Mouse (Mus musculus) MEL (cell line): ENCODE measurements at regions not wholly inside any gene's neighbourhood (a gene's known extent, or its start where the extent isn't known, plus 50 kb on each side); places are given as distances from the start of the nearest gene placed in this dataset.

ENCODE experiments used
- DNase-seq: peaks from one replicate; pipeline ENCODE4 v3.0.0; 2011; ENCODE audit warnings: low read depth, low spot score
- H3K27ac ChIP-seq: 2 replicates; pipeline ENCODE4 v1.5.1; 2012; ENCODE audit warnings: low read depth, mild to moderate bottlenecking, control low read depth, low read length, moderate library complexity; ENCODE audit not compliant: control insufficient read depth
- H3K27me3 ChIP-seq, 2 experiments: fragments of 150-350 bp in 1 of 2; sonication (generic) in 1 of 2; 2 replicates each; pipeline ENCODE4 v1.6.1; 2012; ENCODE audit warnings: low read length in 2 of 2, mild to moderate bottlenecking in 2 of 2, improper control_type of control experiment in 1 of 2, moderate library complexity in 1 of 2; ENCODE audit not compliant: insufficient read depth in 2 of 2, control insufficient read depth in 1 of 2
- H3K36me3 ChIP-seq, 2 experiments: 2 replicates each; pipeline ENCODE4 v1.6.1; 2012 to 2014; ENCODE audit warnings: low read length in 2 of 2, improper control_type of control experiment in 1 of 2, inconsistent platforms in 1 of 2, mild to moderate bottlenecking in 1 of 2; ENCODE audit not compliant: insufficient read depth in 2 of 2, control insufficient read depth in 1 of 2
- H3K4me1 ChIP-seq, 2 experiments: fragments of 150-350 bp in 1 of 2; sonication (generic) in 1 of 2; 2 replicates each; pipeline ENCODE4 v1.6.1; 2012; ENCODE audit warnings: low read length in 2 of 2, improper control_type of control experiment in 1 of 2, mild to moderate bottlenecking in 1 of 2; ENCODE audit not compliant: insufficient read depth in 2 of 2, control insufficient read depth in 1 of 2
- H3K4me3 ChIP-seq, 2 experiments: fragments of 150-350 bp in 1 of 2; sonication (generic) in 1 of 2; 2 replicates each; pipeline ENCODE4 v1.5.1; 2012; ENCODE audit warnings: low read depth in 2 of 2, low read length in 2 of 2, mild to moderate bottlenecking in 2 of 2, moderate library complexity in 2 of 2, control low read depth in 1 of 2, improper control_type of control experiment in 1 of 2; ENCODE audit not compliant: control insufficient read depth in 1 of 2, insufficient read depth in 1 of 2
- H3K79me2 ChIP-seq: 2 replicates; pipeline ENCODE4 v1.6.1; 2012; ENCODE audit warnings: mild to moderate bottlenecking, low read length, moderate library complexity; ENCODE audit not compliant: control insufficient read depth, poor library complexity, insufficient read depth
- H3K9ac ChIP-seq: 2 replicates; pipeline ENCODE4 v1.6.1; 2012; ENCODE audit warnings: low read depth, mild to moderate bottlenecking, control low read depth, low read length, moderate library complexity; ENCODE audit not compliant: control insufficient read depth, poor library complexity, severe bottlenecking
- H3K9me3 ChIP-seq: fragments of 150-350 bp; sonication (generic); replicated peaks from 2 replicates; pipeline ENCODE4 v1.6.1; 2012; ENCODE audit warnings: mild to moderate bottlenecking, low read length, improper control_type of control experiment, moderate library complexity; ENCODE audit not compliant: insufficient read depth
- BHLHE40 ChIP-seq: IDR thresholded peaks from 2 replicates; pipeline ENCODE4 v1.6.1; 2012; ENCODE audit warnings: low read depth, mild to moderate bottlenecking, inconsistent platforms, low read length, improper control_type of control experiment, borderline replicate concordance
- EP300 ChIP-seq, 2 experiments: IDR thresholded peaks; 2 replicates each; pipeline ENCODE4 v1.6.1; 2011; ENCODE audit warnings: improper control_type of control experiment in 2 of 2, low read length in 2 of 2, low read depth in 1 of 2, mild to moderate bottlenecking in 1 of 2
- ETS1 ChIP-seq: IDR thresholded peaks from 2 replicates; pipeline ENCODE4 v1.6.1; 2012; ENCODE audit warnings: low read depth, mild to moderate bottlenecking, inconsistent platforms, low read length, improper control_type of control experiment, moderate library complexity
- GATA1 ChIP-seq: IDR thresholded peaks from 2 replicates; pipeline ENCODE4 v1.6.1; 2011; ENCODE audit warnings: low read depth, low read length, improper control_type of control experiment
- JUND ChIP-seq: IDR thresholded peaks from 2 replicates; pipeline ENCODE4 v1.6.1; 2011; ENCODE audit warnings: low read depth, mild to moderate bottlenecking, improper control_type of control experiment, low read length
- KAT2A ChIP-seq: conservative IDR thresholded peaks from 2 replicates; pipeline ENCODE4 v1.6.1; 2012; ENCODE audit warnings: low read depth, low read length, improper control_type of control experiment, inconsistent platforms
- MAFK ChIP-seq: IDR thresholded peaks from 2 replicates; pipeline ENCODE4 v1.6.1; 2011; ENCODE audit warnings: low read depth, mild to moderate bottlenecking, low read length, improper control_type of control experiment, borderline replicate concordance
- MAZ ChIP-seq: IDR thresholded peaks from 2 replicates; pipeline ENCODE4 v1.6.1; 2012; ENCODE audit warnings: low read depth, mild to moderate bottlenecking, inconsistent platforms, low read length, improper control_type of control experiment
- MYB ChIP-seq: IDR thresholded peaks from 2 replicates; pipeline ENCODE4 v1.6.1; 2011; ENCODE audit warnings: mild to moderate bottlenecking, low read depth, low read length, improper control_type of control experiment
- NRF1 ChIP-seq: IDR thresholded peaks from 2 replicates; pipeline ENCODE4 v1.6.1; 2014; ENCODE audit warnings: low read depth, mild to moderate bottlenecking, inconsistent platforms, low read length, improper control_type of control experiment, moderate library complexity; ENCODE audit not compliant: poor library complexity, insufficient read depth, severe bottlenecking
- POLR2A ChIP-seq, 2 experiments: IDR thresholded peaks; 2 replicates each; pipeline ENCODE4 v1.6.1; 2011 to 2012; ENCODE audit warnings: low read length in 2 of 2, mild to moderate bottlenecking in 2 of 2, control low read depth in 1 of 2, improper control_type of control experiment in 1 of 2, low read depth in 1 of 2, moderate library complexity in 1 of 2; ENCODE audit not compliant: control insufficient read depth in 1 of 2, insufficient read depth in 1 of 2, poor library complexity in 1 of 2
- POLR2AphosphoS5 ChIP-seq: IDR thresholded peaks from 2 replicates; pipeline ENCODE4 v1.6.1; 2012; ENCODE audit warnings: low read depth, borderline replicate concordance, mild to moderate bottlenecking, inconsistent platforms, low read length, moderate library complexity, mixed read lengths
- RAD21 ChIP-seq: IDR thresholded peaks from 2 replicates; pipeline ENCODE4 v1.6.1; 2011; ENCODE audit warnings: mild to moderate bottlenecking, low read depth, low read length, improper control_type of control experiment
- RCOR1 ChIP-seq: IDR thresholded peaks from 2 replicates; pipeline ENCODE4 v1.6.1; 2012; ENCODE audit warnings: low read depth, mild to moderate bottlenecking, inconsistent platforms, low read length, improper control_type of control experiment
- SMC3 ChIP-seq: IDR thresholded peaks from 2 replicates; pipeline ENCODE4 v1.6.1; 2011; ENCODE audit warnings: low read depth, low read length, improper control_type of control experiment
- TBP ChIP-seq: IDR thresholded peaks from 2 replicates; pipeline ENCODE4 v1.8.0; 2011; ENCODE audit warnings: low read depth, low read length, improper control_type of control experiment
- TCF12 ChIP-seq: IDR thresholded peaks from 2 replicates; pipeline ENCODE4 v1.6.1; 2014; ENCODE audit warnings: low read depth, mild to moderate bottlenecking, inconsistent platforms, low read length, improper control_type of control experiment, moderate library complexity
- USF1 ChIP-seq: IDR thresholded peaks from 2 replicates; pipeline ENCODE4 v1.6.1; 2014; ENCODE audit warnings: low read depth, mild to moderate bottlenecking, inconsistent platforms, low read length, improper control_type of control experiment, moderate library complexity
- USF2 ChIP-seq, 2 experiments: IDR thresholded peaks; 2 replicates each; pipeline ENCODE4 v1.6.1; 2011 to 2012; ENCODE audit warnings: improper control_type of control experiment in 2 of 2, low read length in 2 of 2, borderline replicate concordance in 1 of 2, inconsistent platforms in 1 of 2, low read depth in 1 of 2, mild to moderate bottlenecking in 1 of 2; ENCODE audit not compliant: insufficient read depth in 1 of 2
- ZC3H11A ChIP-seq: IDR thresholded peaks from 2 replicates; pipeline ENCODE4 v1.6.1; 2012; ENCODE audit warnings: low read depth, mild to moderate bottlenecking, inconsistent platforms, low read length, improper control_type of control experiment
- ZKSCAN1 ChIP-seq: IDR thresholded peaks from 2 replicates; pipeline ENCODE4 v1.6.1; 2012; ENCODE audit warnings: low read depth, mild to moderate bottlenecking, inconsistent platforms, low read length, improper control_type of control experiment, moderate library complexity

- H3K36me3 ChIP-seq: no peaks in the 10 kb centered on the region
- no peaks in the 10 kb centered on the region for H3K27me3 ChIP-seq
- DNase-seq: no peak
- no peak overlapping the region for H3K4me3 ChIP-seq
- TF ChIP-seq ZC3H11A (no peak), ZKSCAN1 (no peak), JUND (no peak), MAFK (no peak), MAZ (no peak), TCF12 (no peak), POLR2AphosphoS5 (no peak), GATA1 (no peak), RCOR1 (no peak), KAT2A (no peak), USF2 (IDR thresholded peaks at IDR 0.05; ENCODE audit: borderline replicate concordance in 1 of 2, insufficient read depth in 1 of 2, low read depth in 1 of 2, low read length in 2 of 2) (no peak), SMC3 (no peak), RAD21 (no peak), NRF1 (no peak), USF1 (no peak), BHLHE40 (no peak), TBP (no peak), MYB (no peak), EP300 (IDR thresholded peaks at IDR 0.05; ENCODE audit: low read depth in 1 of 2, low read length in 2 of 2) (no peak)
- TF ChIP-seq, all 39 proteins: peak for 0
- Histone ChIP-seq H3K4me1 (no peaks in the 10 kb centered on the region), H3K9ac (no peak overlapping the region), H3K9me3 (no peaks in the 10 kb centered on the region), H3K27ac (no peak overlapping the region), H3K79me2 (no peaks in the 10 kb centered on the region)
Observed at GRCm38 (mm10) chr12:25978335-25978734, 436.7 kb downstream of the Rnf144a start.

- DNase-seq: no peak
- Histone ChIP-seq H3K27ac (no peak overlapping the region), H3K36me3 (no peaks in the 10 kb centered on the region), H3K4me1 (no peaks in the 10 kb centered on the region), H3K9me3 (no peaks in the 10 kb centered on the region), H3K79me2 (no peaks in the 10 kb centered on the region), H3K4me3 (no peak overlapping the region), H3K9ac (no peak overlapping the region), H3K27me3 (no peaks in the 10 kb centered on the region)
- TF ChIP-seq NRF1 (no peak), USF1 (no peak), MAZ (no peak), POLR2A (IDR thresholded peaks at IDR 0.05; ENCODE audit: control insufficient read depth in 1 of 2, insufficient read depth in 1 of 2, low read depth in 1 of 2, low read length in 2 of 2, poor library complexity in 1 of 2) (no peak), ETS1 (no peak), TBP (no peak), POLR2AphosphoS5 (no peak), KAT2A (no peak), SMC3 (no peak), TCF12 (no peak)
Observed at GRCm38 (mm10) chr12:25958584-25958983, 456.5 kb downstream of the Rnf144a start.
